Mouse (Mus musculus): ENCODE data around the gene Slc25a1. TPM values are rescaled to one million over a fixed set of nuclear protein-coding genes. Genes with fewer than 3 reads are reported as not detected.

Slc25a1 gene
- total and polyA plus RNA-seq, 3 experiments, result 113 to 141 (median 134) TPM

DNA sequence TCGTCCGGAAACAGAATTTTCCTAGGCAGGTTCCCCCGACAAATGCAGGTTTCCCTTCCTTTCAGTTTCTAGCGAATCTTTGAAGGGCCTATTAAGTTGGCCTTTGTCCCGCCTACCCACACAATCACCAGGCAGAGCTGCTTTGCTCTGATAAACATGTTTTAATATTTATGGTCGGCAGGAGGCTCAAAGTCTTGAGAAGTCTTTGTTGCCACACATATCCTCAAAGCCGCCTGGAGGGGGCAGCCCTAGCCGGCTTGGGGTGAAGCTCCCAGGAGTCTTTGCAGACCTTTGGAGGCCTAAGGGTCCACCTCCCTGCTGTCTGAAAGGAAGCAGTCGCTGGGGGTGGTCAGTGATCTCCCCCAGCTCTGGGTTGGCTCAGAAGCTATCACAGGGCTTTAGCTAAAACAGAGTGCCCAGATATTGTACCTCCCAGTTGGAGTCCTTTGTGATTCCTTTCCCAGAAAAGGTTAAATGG, 647 bp upstream of the Slc25a1 start:
- Histone ChIP-seq H3K27me3 (replicated peaks) (peaks cover 3% of the 10 kb centered on the region), H3K27ac (ENCODE audit: insufficient read depth, low read depth) (peak overlapping the region; percentile 43), H3K9ac (ENCODE audit: insufficient read depth, low read depth) (peak overlapping the region; percentile 83), H3K4me1 (ENCODE audit: control insufficient read depth in 1 of 2, insufficient read depth in 2 of 2) (peaks cover 7 to 32% of the 10 kb centered on the region in 2 experiments), H3K4me2 (ENCODE audit: insufficient read depth, low read depth, poor library complexity, severe bottlenecking) (peak overlapping the region; percentile 52), H3K36me3 (replicated peaks in 1 of 2; ENCODE audit: control insufficient read depth in 1 of 2, insufficient read depth in 1 of 2, low read length in 1 of 2) (peaks cover 19 to 34% of the 10 kb centered on the region in 2 experiments), H3K79me2 (replicated peaks; ENCODE audit: control insufficient read depth, extremely low read depth, insufficient read depth, poor library complexity, severe bottlenecking) (no peaks in the 10 kb centered on the region), H3K4me3 (replicated peaks in 1 of 3; ENCODE audit: low read depth in 2 of 3, low read length in 2 of 3, poor library complexity in 1 of 3) (peak overlapping the region; percentile 73 to 83 (median 83)), H3K9me3 (replicated peaks; ENCODE audit: low read length) (no peaks in the 10 kb centered on the region)
- dilution Hi-C loops (cut with MboI; ENCODE audit: extremely low pct_ligation_motif_present, extremely low pct_unique_long_range_greater_than_20kb, low sequenced_read_pairs) (no loop called here), in situ Hi-C loops (cut with MboI; ENCODE audit: low pct_ligation_motif_present, low pct_unique_long_range_greater_than_20kb, low sequenced_read_pairs) (no loop called here)
- peak; percentile 95 for DNase-seq (ENCODE audit: extremely low read depth)
- TF ChIP-seq TBP (conservative IDR thresholded peaks at IDR 0.05; ENCODE audit: low read depth, low read length) (0 out of 2 replicates have a peak, but pooled peaks have one; percentile 41), PAX5 (IDR thresholded peaks at IDR 0.05; ENCODE audit: low read length) (no peak), TCF12 (IDR thresholded peaks at IDR 0.05; ENCODE audit: low read depth, low read length) (no peak), MXI1 (IDR thresholded peaks at IDR 0.05; ENCODE audit: low read depth, low read length) (no peak), NRF1 (IDR thresholded peaks at IDR 0.05; ENCODE audit: low read depth, low read length) (no peak), CHD1 (IDR thresholded peaks at IDR 0.05; ENCODE audit: low read depth, low read length) (no peak), NELFE (IDR thresholded peaks at IDR 0.05; ENCODE audit: low read depth, low read length) (peak; percentile 31; the same call in 1 of the 2 replicates), ZKSCAN1 (IDR thresholded peaks at IDR 0.05; ENCODE audit: borderline replicate concordance, low read depth, low read length) (no peak), ETS1 (conservative IDR thresholded peaks at IDR 0.05; ENCODE audit: low read depth, low read length) (no peak), USF2 (conservative IDR thresholded peaks at IDR 0.05; ENCODE audit: low read depth, low read length) (no peak), MEF2A (IDR thresholded peaks at IDR 0.05; ENCODE audit: borderline replicate concordance, low read depth, low read length) (no peak), ZNF384 (IDR thresholded peaks at IDR 0.05; ENCODE audit: low read depth, low read length) (no peak), POLR2AphosphoS2 (IDR thresholded peaks at IDR 0.05; ENCODE audit: low read depth, low read length) (0 out of 2 replicates have a peak, but pooled peaks have one; percentile 20), E2F4 (IDR thresholded peaks at IDR 0.05; ENCODE audit: insufficient replicate concordance, low read depth, low read length) (no peak), GABPA (IDR thresholded peaks at IDR 0.05; ENCODE audit: insufficient replicate concordance, low read depth, low read length) (no peak), JUN (IDR thresholded peaks at IDR 0.05; ENCODE audit: insufficient read depth, low read depth, low read length) (no peak), HCFC1 (IDR thresholded peaks at IDR 0.05; ENCODE audit: low read depth, low read length) (peak; percentile 56; the same call in 1 of the 2 replicates), JUND (conservative IDR thresholded peaks at IDR 0.05; ENCODE audit: low read depth, low read length) (no peak), RAD21 (IDR thresholded peaks at IDR 0.05; ENCODE audit: low read depth, low read length) (peak; percentile 54), SIN3A (IDR thresholded peaks at IDR 0.05; ENCODE audit: low read length) (no peak), MAX (IDR thresholded peaks at IDR 0.05; ENCODE audit: low read length) (no peak), RCOR1 (conservative IDR thresholded peaks at IDR 0.05; ENCODE audit: low read depth, low read length) (no peak), KAT2A (IDR thresholded peaks at IDR 0.05; ENCODE audit: insufficient replicate concordance, low read length) (no peak), ELF1 (IDR thresholded peaks at IDR 0.05; ENCODE audit: low read depth, low read length) (peak; percentile 14; the same call in 1 of the 2 replicates), CTCF (conservative IDR thresholded peaks at IDR 0.05 in 1 of 2, IDR thresholded peaks at IDR 0.05 in 1 of 2; ENCODE audit: low read depth in 2 of 2, low read length in 2 of 2) (peak in 1 of 2 experiments; percentile 96; a peak in 2 of 4 replicates), POLR2A (IDR thresholded peaks at IDR 0.05; ENCODE audit: low read depth, low read length) (0 out of 2 replicates have a peak, but pooled peaks have one; percentile 16), MAZ (IDR thresholded peaks at IDR 0.05; ENCODE audit: low read depth, low read length) (0 out of 2 replicates have a peak, but pooled peaks have one; percentile 1), EP300 (IDR thresholded peaks at IDR 0.05; ENCODE audit: low read length) (no peak), MAFK (IDR thresholded peaks at IDR 0.05; ENCODE audit: insufficient replicate concordance, low read length) (no peak), BHLHE40 (IDR thresholded peaks at IDR 0.05; ENCODE audit: low read depth, low read length) (no peak), IRF4 (IDR thresholded peaks at IDR 0.05; ENCODE audit: low read depth, low read length) (peak; percentile 62), ZC3H11A (IDR thresholded peaks at IDR 0.05; ENCODE audit: low read depth, low read length) (no peak), SMC3 (IDR thresholded peaks at IDR 0.05; ENCODE audit: low read depth, low read length) (peak; percentile 61), MYC (IDR thresholded peaks at IDR 0.05; ENCODE audit: low read depth, low read length) (0 out of 2 replicates have a peak, but pooled peaks have one; percentile 41), CHD2 (IDR thresholded peaks at IDR 0.05; ENCODE audit: low read length) (no peak), UBTF (IDR thresholded peaks at IDR 0.05; ENCODE audit: low read depth, low read length) (no peak), ZMIZ1 (IDR thresholded peaks at IDR 0.05; ENCODE audit: low read depth, low read length) (peak; percentile 24; the same call in 1 of the 2 replicates), USF1 (IDR thresholded peaks at IDR 0.05; ENCODE audit: low read depth, low read length) (no peak)
